Mouse (Mus musculus): ENCODE results near the gene Nsd1.

GRCm38 (mm10) chr13:55252820-55253219 is 43.2 kb downstream of the Nsd1 start:
- no peak for TF ChIP-seq CTCF (IDR thresholded peaks at IDR 0.05; ENCODE audit: control insufficient read depth, insufficient read depth, insufficient replicate concordance, low read depth, low read length)
- no peak for TF ChIP-seq POLR2A (IDR thresholded peaks at IDR 0.05; ENCODE audit: control insufficient read depth, low read depth, low read length)
